Mouse (Mus musculus) cerebellum, postnatal 4 days (tissue): Measurements from ENCODE around the gene Piga.
A peak's percentile ranks its signal among the peaks of the same experiment; 100 is the strongest.

ENCODE experiments used
- DNase-seq, 2 experiments: peaks; one replicate each; pipeline ENCODE4 v3.0.0; 2022; ENCODE audit warnings: low spot score in 2 of 2, mixed read lengths in 1 of 2

The Piga gene

GRCm38 (mm10) chrX:164432682-164433081 is 13.1 kb downstream of the Piga start:
- DNase-seq, result no peak

GRCm38 (mm10) chrX:164436709-164437108 is 17.1 kb downstream of the Piga start, which contains the start of gene Asb11:
TSS of gene Asb11 (plus strand) at chrX:164436994.
- DNase-seq, result no peak

GRCm38 (mm10) chrX:164439462-164439861 is 19.9 kb downstream of the Piga start:
- no peak for DNase-seq

DNA sequence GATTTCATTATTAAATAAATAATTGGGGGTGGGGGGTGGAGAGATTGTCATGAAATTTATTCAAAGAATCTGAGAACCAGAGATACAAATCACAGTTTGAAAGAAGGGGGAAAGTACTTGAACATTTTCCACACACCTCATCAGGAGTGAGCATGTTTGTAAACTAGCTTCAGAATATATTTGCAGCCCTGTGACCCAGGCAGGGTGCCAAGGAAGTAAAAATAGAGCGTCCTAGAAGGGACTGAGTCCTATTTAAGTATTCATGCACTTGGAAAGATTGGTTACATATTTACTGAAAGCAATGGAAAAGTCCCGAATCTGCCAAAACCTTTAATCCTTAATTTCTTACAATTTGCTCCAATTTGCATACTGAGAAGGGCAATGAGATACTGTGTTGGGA is 20.6 kb downstream of the Piga start:
- no peak for DNase-seq

DNA sequence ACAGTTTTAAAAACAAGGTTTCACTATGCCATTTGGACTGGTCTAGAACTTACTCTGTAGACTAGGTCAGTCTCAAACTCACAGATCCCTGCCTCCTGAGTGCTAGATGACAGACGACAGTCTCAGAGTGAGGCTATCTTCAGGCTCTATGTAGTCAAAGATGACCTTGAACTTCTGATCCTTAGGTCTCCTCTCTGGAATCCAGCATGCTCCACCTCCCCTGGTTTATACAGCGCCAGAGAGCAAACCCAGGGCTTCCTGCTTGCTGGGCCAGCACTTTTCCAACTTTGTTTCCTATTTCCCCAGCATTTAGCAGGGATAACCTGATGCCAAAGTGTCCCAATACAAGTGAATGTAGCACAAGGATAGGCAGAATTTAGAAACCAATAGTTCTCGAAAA is 21.1 kb downstream of the Piga start:
- no peak for DNase-seq

GRCm38 (mm10) chrX:164441306-164441705 is 21.7 kb downstream of the Piga start:
- DNase-seq, result no peak

- DNase-seq, result no peak
Measured at GRCm38 (mm10) chrX:164445601-164446000, 26.0 kb downstream of the Piga start.

DNA sequence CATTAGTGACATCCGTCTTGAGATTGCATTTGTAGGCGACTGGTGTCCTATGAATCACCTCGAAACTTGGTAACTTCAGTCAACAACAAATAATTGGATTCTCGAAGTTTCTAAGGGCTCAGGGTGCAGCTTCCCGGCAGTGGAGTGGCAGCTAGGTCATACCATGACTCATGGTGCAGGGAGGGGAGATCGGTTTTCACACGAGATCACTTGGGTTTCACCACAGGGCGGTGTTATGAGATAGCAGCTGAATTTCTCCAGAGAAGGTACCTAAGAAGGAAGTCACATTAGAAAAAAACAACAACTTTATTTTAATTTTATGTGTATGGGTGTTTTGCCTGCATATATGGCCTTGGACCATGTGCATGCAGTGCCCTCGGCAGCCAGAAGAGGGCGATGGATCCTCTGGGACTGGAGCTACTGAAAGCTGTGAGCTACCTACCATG is 26.5 kb downstream of the Piga start:
- no peak for DNase-seq

- no peak for DNase-seq
Measured at GRCm38 (mm10) chrX:164446835-164447681, 27.5 kb downstream of the Piga start.

DNA sequence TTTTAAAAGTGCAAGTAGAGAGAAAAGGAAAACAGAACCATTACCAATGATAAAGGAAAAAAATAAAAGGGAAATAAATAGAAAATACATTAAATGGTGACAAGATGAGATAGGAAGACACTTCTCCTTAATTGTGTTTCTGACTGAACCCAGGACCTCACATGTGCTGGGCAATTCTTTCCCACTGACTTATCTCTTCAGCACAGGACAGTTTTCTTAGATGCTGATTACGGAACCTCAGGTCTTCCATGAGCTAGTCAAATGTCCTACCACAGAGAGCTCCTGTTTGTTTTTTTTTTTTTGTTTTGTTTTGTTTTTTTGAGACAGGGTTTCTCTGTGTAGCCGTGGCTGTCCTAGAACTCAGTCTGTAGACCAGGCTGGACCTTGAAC is 28.1 kb downstream of the Piga start:
- no peak for DNase-seq

- peak in 1 of 2 experiments; percentile 14 for DNase-seq
Measured at GRCm38 (mm10) chrX:164449201-164449600, 29.6 kb downstream of the Piga start.

DNA sequence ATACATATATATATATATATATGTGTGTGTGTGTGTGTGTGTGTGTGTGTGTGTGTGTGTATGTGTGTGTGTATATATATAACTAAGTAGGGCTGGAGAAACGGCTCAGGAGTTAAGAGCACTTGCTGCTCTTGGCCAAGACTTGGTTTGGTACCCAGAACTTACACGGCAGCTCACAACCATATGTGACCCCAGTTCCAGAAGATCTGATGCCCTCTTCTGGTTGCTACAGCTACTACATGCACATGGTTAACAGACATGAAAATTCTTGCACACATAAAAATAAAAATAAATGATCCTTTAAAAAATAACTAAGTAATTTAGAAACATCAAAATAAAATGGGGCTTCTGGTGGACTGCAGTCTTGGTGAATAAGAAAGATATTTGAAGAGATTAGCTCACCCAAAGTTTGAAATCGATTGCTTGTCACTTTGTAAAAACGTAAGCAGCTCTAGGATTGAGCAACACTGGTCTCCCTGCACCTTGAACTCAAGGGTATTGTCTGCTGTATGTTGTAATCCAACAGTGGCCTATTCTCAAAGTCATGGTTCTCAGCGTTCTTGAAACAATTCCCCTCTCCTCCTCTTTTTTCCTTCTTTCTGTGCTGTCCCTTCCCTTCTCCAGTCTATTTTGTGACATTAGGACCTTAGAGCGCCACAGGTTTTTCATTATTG is 39.8 kb downstream of the Piga start:
- no peak for DNase-seq
